Mouse (Mus musculus) ovary, postnatal 36 days (tissue): Measurements from ENCODE around the gene 4930430A15Rik.

Experiments
- DNase-seq: peaks from one replicate; pipeline ENCODE4 v3.0.0; 2022; ENCODE audit warnings: low spot score, mixed read lengths

The 4930430A15Rik gene

DNA sequence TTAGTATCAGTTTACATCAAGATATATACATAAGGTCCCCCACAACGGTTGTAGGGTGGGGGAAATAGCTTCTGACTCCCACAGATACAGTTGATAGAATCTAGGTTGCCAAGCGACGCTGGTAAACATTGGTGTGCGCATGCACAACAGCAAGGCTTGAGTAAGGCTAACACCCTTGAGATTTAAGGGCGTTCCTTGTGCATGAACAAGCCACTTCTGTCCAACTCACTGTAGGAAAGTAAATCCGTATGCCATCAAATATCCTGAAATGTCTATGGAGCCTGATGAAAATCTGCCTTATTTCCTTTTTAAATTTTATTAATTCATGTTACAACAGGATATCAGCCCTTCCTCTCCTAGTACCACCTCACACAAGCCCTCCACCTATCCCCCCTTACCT is at the start of gene 4930430A15Rik:
Gene 4930430A15Rik, minus strand, starts transcription at position 101 of the 400 bp plus-strand sequence.
- DNase-seq, result no peak

DNA sequence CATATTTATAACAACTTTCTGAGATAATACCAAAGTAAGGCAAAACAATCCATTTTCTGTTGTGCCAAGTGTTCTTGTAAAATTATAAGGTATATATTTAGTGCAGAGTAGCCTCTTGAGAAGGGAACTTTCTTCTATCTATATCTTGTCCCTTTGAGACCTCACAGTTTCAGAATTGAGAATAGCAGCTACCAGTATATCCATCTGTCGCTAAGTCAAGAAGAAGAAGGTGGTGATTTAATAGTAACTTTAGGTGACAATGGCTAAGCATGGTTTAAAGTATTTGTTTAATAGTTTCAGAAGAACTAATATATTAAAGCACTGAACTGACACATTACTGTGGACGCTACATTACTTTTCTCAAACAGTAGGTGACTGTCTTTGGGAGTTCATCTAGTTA is 44.6 kb upstream of the 4930430A15Rik start, which contains the start of gene Olfr1277:
Gene Olfr1277, minus strand, starts transcription at position 101 of the 400 bp plus-strand sequence.
- no peak for DNase-seq

DNA sequence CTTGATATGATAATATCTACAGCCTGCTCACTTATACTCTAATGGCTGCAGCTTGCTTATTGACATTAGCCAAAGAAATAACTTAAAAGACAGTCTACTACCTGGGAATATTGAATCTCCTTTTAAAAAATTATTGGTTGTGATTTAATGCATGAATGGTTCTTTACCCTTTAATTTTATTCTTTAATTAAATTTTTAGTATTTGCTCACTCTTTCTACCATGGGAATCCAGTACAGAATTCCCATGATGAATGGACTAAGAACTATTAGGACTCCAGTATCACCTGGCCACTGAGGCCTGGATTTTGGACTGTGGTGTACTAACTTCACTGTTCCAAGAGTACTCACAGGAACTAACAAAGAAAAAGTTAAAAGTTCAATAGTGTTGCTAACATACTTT is 24.8 kb upstream of the 4930430A15Rik start, which contains the start of gene Olfr1276:
Gene Olfr1276, plus strand, starts transcription at position 301 of the 400 bp plus-strand sequence.
- DNase-seq, result no peak

DNA sequence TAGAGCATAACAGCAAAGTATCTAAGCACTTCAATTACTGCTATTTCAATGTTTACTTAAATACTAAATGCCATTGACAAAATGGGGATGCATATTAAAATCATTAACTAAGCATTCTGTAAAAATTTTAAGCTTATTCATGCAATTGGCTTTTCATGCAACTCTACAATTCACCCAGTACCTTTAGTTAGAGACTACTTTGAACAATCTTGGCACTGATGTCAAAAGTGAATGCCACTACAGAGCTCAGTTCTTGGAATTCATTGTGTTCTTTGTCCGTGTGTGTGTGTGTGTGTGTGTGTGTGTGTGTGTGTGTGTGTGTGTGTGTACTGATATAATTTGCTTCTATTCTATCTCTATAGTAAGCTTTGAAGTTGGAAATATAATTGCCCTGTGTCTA is 5.8 kb upstream of the 4930430A15Rik start, which contains the start of gene Olfr1275:
Gene Olfr1275, minus strand, starts transcription at position 101 of the 400 bp plus-strand sequence.
- DNase-seq, result no peak

DNA sequence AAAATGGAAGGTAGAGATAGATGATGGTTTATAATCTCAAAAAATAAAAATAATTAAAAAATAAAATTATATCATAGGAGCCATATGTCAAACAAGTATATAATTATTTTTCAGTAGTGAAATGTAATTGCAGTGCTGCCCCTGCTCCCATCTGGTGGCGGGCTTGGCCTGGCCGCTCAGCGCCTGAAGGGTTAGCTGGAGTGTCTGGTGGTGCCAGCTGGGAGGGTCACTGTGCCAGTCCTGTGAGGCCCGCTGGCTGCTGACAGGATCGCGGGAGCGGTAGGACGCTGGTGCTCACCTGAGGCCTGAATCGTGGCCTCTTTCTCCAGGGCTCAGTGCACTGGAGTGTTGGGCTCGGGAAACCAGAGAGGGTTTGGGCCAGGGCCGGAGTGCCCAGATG is 47.3 kb downstream of the 4930430A15Rik start:
- DNase-seq, result no peak

DNA sequence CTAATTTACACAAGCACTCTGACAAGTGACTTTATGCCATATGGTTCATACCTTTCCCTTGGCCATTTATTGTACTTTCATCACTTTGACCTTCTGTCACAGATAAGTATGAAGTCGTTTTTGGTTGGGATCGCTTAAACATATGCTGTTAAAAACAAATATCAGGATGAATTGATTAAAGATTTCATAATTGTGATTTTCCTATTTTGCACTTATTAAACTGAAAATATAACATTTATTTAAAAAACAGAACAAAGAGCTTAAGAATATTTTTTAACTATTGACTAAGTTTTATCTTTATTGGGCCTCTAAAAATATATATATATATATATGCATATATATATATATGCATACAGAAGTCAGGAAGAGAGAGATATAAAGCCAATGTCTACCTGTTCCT is 76.6 kb downstream of the 4930430A15Rik start, which contains the start of gene Gm15130:
Gene Gm15130, minus strand, starts transcription at position 101 of the 400 bp plus-strand sequence.
- no peak for DNase-seq

DNA sequence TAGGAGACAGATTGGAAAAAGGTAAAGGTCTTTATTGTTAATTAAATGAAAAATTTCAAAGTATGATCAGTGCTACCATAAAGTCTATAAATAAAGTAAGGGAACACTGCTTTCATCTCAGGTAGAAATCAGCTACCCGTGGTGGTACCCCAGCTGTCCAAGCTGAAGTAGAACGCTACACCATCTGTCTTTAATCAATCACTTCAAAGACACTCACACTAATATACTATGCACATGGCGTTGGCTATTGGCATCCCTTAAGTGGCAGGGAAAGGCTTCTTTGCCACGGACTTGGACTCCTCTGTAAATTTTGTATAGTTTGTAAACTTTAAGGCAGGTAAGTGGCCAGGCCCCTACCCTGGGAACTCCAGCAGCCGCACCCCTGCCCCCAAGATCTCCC is 93.7 kb downstream of the 4930430A15Rik start:
- no peak for DNase-seq
